Mouse (Mus musculus): ENCODE data around the gene 1110012L19Rik. TPM values are rescaled to one million over a fixed set of nuclear protein-coding genes. Genes with fewer than 3 reads are reported as not detected.

Gene 1110012L19Rik
- total RNA-seq (2023): 8.6 and 10.0 TPM in 2 replicates

GRCm38 (mm10) chrX:70385276-70385961 lies at the start of gene 1110012L19Rik:
TSS of gene 1110012L19Rik (plus strand) at chrX:70385877.

DNA sequence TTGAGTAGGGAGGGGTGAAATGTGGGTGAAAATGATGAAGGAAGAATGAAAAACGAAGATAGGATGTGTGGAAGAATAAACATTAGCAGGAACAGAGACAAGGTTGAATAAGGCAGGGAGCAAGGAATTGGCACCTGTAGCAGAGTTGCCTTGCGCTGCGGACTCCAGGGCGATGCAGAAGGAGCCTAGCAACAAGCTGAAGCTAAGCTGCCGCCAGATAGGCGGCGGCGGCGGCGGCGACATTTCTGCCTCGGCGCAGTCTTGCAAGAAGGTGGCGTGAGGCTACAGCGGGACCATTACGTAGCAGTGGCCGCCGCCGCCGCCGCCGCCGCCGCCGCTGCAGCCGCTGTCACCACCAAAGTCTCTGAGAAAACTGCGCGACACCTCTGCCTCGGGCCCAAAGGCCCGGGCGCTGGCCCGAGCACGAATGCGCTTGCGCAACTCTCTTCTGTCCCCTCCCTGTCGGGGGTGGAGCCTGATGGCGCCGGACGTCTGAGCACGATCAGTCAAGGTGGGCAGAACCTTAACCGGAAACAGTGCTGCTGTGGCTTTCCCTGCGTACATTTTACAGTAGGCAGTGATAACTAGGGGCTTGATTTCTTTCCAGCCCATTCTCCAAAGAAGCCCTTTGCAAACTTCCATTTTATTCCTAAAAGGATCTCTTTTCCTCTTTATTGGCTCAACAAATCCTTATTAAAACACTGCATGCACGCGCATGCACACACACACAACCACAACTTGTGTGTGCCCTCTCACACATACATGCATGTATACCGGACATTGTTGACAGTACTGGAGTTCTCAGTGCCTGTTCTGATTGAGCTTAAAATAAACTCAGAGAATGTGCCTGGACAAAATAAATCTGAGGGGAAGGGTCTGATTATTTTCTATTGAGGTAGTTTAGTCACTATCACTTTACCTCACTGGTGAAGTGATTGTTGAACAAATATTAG lies 20.7 kb upstream of the 1110012L19Rik start, which contains the start of gene Ids:
TSS of gene Ids (minus strand) at position 424 of the 953 bp plus-strand sequence.

Other genes with a start within 250 kb of the 1110012L19Rik start
- 17.4 and 17.9 TPM in 2 replicates for gene Ids, start 20.8 kb upstream of the 1110012L19Rik start, total RNA-seq (2023)
- 8.4 and 10.3 TPM in 2 replicates for gene Tmem185a, start 91.3 kb downstream of the 1110012L19Rik start, total RNA-seq (2023)

Data from neutrophil, adult 65 days (primary cell).